Mouse (Mus musculus) adipose tissue, adult 10 weeks (tissue): ENCODE data around the gene Anp32e. TPM values are rescaled to one million over a fixed set of nuclear protein-coding genes. Genes with fewer than 3 reads are reported as not detected.

Experiments
- polyA plus RNA-seq: library from polyadenylated mRNA; stranded (reverse); fragments of 350-450 nt; fragmentation: Illumina TruSeq; extraction: RNeasy Lipid Tissue Mini Kit (QIAGEN cat#74804); gene quantifications from one replicate; pipeline ENCODE4 v1.2.3, GENCODE M21; 2014; ENCODE audit warnings: low read depth, low replicate concordance

Anp32e gene
- polyA plus RNA-seq: 50.3 TPM

DNA sequence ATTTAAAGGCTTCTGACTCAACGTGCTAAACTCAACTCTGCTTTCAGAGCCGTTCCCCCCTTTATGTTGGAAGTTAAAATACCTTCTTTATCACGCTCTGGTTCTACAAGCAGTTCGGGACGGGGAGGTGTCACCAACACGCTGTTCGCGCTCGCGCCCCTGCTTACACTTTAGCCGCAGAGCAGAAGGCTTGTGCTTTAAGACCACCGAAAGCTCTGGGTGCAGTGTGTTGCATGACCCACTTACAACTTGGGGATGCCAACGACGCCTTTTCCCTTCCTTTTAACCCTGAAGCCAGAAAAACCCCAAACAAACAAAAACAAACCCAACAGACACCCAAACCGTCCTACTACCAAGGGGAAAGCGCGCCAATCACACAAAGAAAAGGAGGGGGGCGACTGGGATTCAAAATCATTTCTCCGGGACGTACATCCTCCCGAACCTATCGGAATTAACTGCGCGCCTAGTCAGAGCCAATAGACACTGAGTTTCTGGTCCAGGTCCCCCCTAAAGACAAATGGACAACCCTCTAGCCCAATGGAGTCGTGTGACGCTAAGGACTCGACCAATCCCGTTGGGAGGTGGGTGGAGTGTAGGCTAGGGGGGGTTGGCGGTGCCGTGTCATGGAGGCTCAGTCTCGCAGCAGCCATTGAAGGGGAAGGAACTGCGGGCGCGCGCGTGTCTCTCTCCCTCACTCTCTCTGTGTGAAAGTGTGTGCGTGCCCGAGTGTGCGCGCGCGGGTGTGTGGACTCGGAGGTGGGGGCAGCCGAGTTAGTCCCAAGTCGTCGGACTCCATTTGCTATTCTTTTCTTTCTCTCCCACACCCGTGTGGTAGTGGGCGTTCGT is at the start of gene Anp32e:
TSS of gene Anp32e (plus strand) at position 589 of the 846 bp plus-strand sequence.

DNA sequence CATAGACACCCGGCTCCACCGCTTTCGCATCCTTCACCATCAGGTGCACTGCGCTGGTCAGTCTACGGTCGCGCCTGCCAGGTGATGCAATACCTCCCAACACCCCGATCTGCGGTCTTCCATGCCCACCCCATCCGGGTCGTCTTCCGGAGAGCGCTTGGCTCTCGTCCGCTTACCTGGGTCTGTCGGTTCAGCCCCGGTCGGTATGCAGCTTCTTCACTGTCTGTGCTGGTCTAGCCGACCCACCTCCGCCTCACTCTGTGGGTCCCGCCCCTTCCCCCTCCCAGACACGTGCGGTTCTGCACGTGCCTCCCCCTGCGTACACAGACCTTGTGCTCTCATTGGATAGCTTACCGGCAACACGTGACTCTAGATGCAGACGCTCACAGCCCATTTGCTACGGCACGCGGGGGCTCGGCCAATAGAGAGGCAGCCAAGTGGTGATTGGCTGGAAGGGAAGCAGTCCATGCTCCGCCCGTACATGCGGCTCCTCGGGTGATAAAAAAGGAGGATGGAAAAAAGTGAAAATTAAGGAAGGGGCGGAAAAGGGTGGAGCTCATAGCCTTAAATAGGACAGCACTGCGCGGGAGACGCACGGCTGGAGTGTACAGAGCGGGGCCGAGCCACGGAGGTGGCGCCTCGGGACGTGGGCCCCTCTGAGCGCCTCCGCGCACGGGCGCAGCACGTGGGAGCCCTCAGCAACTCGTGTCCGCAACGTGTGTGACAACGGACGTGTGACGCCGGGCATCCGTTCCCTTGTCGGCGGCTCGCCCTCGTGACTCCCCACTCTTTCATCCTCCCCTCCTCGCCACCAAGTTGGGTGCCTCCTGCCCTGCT is 46.8 kb upstream of the Anp32e start, which contains the start of gene Ciart:
TSS of gene Ciart (minus strand) at position 273 of the 837 bp plus-strand sequence.

DNA sequence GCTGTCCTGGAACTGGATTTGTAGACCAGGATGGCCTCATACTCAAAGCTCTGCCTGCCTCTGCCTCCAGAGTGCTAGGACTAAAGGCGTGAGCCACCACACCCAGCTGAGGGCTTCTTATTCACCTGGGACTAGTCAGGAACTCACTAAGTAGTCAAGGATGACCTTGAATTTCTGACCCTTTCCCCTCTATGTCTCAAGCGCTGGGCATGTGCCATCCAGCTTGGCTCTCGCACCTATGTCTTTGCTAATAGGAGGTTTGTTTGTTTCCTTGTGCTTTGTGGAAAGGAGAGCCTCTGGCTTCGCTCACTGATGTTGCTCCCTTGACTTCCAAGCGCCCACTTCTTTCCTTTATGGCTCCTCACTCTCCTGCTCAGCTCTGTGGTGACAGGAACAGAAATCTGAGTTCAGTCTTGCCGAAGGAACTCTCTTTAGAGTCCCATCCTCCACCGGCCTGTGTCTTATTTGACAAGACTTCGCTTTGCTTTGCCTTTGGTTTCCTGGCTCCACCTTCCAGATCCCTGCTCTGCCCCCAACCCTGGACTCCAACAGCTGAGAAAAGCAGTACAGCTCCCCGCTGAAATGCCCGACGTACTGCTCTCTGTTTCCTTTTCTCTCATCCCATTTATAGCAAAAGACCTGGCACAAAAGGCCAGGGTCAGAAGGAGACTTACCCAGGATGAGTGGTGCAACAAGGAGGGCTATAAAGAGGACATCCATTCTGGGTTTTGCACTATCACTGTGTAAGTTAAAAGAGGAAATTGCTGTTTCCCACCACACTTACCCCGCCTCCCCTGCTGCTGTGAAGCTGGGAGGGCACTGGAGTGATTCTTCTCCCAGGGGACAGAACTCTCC is 37.6 kb upstream of the Anp32e start, which contains the start of gene BC028528:
TSS of gene BC028528 (minus strand) at position 795 of the 855 bp plus-strand sequence.

DNA sequence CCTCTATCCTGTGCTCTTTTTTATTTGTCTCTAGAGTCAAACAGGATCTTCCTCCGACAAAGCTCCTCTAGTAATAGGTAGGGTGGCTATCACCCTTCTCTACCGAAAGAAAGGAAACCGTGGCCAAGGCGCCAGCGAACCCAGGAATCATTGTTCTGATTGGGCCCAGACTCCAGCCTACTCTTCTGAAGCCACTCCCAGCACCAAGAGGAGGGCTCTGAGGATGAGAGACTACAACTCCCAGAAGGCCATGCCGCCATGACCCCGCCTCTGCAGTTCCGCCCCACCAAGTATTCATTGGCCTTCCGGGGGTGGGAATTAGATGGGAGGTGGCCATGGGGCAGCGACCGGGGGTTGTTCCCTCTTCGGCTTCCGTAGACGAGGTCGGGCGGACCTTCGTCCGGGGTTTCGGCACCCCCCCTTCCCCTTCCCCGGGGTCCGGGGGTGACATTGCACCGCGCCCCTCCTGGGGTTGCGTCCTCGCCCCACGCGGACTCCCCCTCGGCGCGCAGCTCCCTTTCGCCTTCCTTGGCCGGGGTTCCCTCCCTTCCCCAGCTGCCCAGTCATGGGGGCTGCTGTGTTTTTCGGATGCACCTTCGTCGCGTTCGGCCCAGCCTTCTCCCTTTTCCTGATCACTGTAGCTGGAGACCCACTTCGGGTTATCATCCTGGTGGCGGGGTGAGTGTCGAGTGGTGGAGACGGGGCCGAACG is 35.3 kb upstream of the Anp32e start, which contains the start of gene Aph1a:
TSS of gene Aph1a (plus strand) at position 364 of the 711 bp plus-strand sequence.

DNA sequence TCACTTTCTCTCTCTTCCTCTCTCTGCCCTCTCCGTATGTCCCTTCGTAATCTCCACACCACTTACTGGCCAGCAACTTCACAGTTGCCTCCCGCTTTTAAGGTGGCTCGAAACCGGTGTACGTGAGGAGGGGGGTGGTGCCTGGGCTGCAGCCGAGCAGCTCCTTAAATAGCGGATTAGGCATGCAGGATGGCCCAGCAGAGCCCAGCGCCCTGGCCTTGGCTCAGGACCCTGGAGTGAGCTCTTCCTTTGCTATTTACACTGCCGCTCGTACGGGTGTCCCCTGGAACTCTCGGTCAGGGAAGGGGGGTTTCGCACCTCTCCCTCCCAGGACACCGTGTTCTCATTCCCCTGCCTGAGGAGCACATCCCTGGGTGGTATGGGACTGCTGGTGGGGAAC is 24.5 kb upstream of the Anp32e start, which contains the start of gene Car14:
TSS of gene Car14 (minus strand) at position 124 of the 400 bp plus-strand sequence.

DNA sequence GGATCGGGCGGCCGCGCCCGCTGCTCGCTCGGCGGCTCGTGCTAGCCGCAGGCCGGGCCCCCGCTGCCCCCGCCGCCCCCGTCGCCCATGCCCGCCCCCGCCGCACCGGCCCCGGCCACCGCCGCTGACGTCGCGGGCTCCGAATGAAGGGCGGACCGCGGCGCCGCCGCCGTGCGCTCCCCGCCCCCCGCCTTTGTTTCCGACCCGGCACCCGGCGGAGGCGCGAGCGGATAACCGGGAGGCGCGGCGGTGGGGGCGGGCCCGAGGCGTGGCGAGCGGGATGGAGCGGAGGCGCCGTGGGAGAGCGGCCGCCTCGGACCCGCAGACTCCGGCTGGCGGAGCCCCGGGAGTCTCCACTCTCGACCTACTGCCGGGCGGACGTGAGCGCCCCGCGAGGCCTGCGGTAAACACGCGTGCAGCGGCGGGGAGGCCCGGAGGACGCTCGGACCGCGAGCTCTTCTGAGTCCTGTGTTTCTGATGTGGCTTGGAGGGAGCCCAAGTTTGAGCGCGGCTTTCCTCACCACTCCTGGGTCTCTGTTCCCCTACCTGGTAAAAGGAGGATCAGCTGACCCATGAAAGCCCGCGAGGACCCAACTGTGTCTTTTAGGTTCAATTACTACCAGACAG is 66.9 kb downstream of the Anp32e start, which contains the start of gene Plekho1:
TSS of gene Plekho1 (minus strand) at position 200 of the 627 bp plus-strand sequence.

Other genes starting within 250 kb of the Anp32e start
- 16.6 TPM for gene Adamtsl4, start 241.3 kb upstream of the Anp32e start, polyA plus RNA-seq
- 174 TPM for gene Ecm1, start 189.7 kb upstream of the Anp32e start, polyA plus RNA-seq
- 24.0 TPM for gene Tars2, start 169.0 kb upstream of the Anp32e start, polyA plus RNA-seq
- gene Rprd2, start 110.4 kb upstream of the Anp32e start, polyA plus RNA-seq: 14.7 TPM
- gene Prpf3, start 73.4 kb upstream of the Anp32e start, polyA plus RNA-seq: 21.5 TPM
- gene Mrps21, start 57.7 kb upstream of the Anp32e start, polyA plus RNA-seq: 187 TPM
- gene Ciart, start 47.0 kb upstream of the Anp32e start, polyA plus RNA-seq: 6.3 TPM
- 15.0 TPM for gene BC028528, start 37.2 kb upstream of the Anp32e start, polyA plus RNA-seq
- 90.6 TPM for gene Aph1a, start 35.3 kb upstream of the Anp32e start, polyA plus RNA-seq
- 9.0 TPM for gene Car14, start 24.6 kb upstream of the Anp32e start, polyA plus RNA-seq
- gene Plekho1, start 66.8 kb downstream of the Anp32e start, polyA plus RNA-seq: 31.8 TPM
- gene Vps45, start 129.2 kb downstream of the Anp32e start, polyA plus RNA-seq: 22.3 TPM
- 16.0 TPM for gene Otud7b, start 175.3 kb downstream of the Anp32e start, polyA plus RNA-seq
- gene Mtmr11, start 232.8 kb downstream of the Anp32e start, polyA plus RNA-seq: 14.9 TPM
- gene Sf3b4, start 243.1 kb downstream of the Anp32e start, polyA plus RNA-seq: 39.2 TPM